Mouse (Mus musculus): ENCODE results near the gene Map3k1. TPM values are rescaled to one million over a fixed set of nuclear protein-coding genes. Genes with fewer than 3 reads are reported as not detected.
A peak's percentile ranks its signal among the peaks of the same experiment; 100 is the strongest.

Gene Map3k1
- total RNA-seq, 2 experiments from 2014 or later = 25.9 to 27.9 TPM

DNA sequence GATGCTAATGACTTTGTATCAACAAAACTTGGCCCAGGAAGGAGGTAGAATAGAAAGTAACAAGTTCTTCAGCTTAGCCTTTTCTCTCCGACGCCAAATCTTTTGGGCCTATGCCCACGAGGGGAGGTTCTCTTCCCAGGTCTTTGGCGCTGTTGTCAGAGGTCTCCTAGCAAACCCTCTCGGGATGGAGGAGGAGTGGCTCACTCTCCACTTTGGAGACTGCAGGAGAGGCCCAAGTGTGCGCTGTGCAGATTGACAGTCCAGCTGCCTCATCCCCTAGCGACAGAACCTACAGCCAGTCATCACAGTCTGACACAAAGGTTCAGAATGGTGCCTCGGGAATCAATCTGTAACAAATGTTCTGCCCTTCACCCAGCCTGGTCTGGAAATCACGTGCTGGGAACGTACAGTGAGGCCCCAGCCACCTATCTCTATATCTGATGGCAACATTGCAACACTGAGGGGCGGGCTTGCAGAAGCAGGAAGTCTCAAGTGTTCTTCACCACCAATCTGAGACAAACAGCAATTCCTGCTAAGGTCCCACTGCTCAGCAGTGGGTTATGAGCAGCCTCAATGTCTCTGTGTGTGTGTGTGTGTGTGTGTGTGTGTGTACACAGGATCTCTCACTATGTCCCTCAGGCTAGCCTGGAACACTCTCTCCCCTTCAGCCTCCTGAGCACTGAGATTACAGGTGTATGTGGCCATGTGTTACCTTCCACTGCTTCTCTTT is 12.4 kb downstream of the Map3k1 start:
- intact Hi-C loops (cut with DNase I) = no loop called here
- DNase-seq = peak; percentile 46 to 47

DNA sequence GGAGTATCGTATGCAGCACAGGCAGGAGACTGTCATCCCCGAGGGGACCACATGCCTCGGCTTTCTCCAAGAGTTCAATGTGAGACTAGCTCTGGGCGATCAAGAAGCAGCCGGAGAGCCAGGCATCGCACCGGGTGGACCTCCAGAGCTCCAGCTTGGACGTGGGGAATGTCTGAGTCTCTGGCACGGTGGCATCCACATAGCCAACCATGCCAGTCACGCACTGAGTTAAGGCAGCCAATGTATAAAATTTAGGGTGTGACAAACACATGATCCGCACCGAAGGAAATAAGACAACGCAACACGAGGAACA is 15.9 kb downstream of the Map3k1 start:
- intact Hi-C loops (cut with DNase I) = loop anchor here (1.0 to 5.0 kb wide), 2 partner anchors 15 to 159 kb away; partner anchors contain the start of gene Map3k1
- no peak for DNase-seq

DNA sequence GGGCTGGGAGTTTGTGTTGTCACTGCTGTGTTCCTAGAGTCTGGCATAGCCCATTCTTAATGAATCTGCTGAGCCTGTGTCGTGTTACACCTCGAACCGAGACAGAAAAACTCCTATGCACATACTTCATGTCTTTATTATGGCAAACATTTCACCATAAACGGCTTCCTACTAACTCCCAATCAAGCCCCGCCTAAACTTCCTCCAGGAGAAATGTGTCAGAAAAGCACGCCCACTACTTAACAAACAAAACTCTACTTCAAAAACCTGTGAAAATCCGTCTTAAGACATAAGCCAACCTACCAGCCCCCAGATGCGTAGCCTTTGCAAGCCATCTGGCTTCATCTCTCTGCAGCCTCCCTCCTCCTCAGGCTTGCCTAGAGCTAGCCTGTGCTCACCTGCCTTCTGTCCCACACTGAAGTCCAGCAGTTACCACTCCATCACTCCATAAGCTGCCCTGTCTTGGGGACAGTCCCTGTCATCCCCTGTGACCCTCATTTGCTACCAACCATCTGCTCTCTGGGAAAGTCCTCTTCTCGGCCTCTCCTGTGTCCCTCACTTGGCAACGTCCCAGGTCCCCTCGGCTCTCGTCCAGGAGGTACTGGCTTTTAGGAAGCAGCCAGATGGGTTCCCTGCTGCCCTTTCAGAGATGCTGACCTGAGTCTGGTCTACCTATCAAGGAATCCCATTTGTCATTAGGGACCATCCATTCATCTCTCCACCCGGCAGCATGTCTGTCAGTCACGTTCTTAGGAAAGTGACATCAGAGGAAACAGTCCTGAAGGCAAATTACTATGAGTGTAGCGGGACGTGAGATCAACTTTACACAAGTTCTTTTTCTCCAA is 16.4 kb downstream of the Map3k1 start:
- DNase-seq = peak; percentile 57 to 70
- intact Hi-C loops (cut with DNase I) = loop anchor here (1.0 to 5.0 kb wide), 2 partner anchors 16 to 160 kb away; partner anchors contain the start of gene Map3k1

DNA sequence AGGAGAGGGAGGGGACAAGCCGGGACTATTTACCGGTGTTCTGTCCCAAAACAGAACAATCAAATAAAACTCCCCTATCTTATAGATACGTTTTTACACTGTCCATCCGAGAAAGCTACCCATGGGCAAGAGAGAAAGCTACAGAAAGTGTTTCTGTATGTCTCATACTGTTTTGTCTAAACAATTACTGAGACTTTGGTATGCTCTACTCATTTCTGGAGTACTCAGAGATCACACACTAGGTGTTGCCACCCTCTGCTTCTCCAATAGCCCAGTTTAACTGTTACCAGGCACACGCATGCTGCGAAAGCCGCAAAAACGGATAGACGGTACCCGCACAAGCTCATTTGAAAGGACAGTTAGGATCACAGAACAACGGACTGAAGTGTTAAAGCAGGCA is 17.2 kb downstream of the Map3k1 start:
- no peak for DNase-seq
- intact Hi-C loops (cut with DNase I) = loop anchor here (5.0 kb wide), 1 partner anchor 161 kb away; no protein-coding TSS in a partner anchor

DNA sequence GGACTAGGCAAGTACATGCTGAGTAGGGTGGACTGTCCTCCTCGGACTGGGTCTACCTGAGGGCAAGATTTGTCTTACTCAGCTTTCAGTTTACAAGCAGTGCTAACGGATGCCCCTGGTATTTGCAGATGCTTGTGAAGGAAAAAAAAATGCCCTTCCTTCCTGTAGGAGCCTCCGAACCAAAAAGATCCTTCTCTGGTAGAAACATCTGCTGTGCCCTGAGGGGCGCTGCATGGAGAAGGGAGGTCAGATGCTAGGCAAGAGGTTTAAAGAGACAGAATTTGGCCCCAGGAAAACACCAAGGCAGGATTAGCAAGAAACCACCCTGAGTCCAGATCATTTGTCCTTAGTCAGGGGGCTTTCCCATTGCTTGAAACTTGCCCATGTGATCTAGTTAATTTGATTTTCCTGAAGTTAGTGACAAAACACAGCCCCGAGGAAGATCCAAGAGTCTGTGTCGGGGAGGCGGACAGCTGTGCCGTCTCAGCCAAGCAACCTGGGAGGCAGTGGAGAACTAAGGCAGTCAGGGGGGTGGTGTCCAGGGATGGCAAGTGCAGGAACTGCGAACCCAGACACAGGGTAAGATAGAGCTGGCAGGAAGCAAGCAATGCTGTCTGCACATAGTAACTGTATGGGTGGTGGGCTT is 19.2 kb downstream of the Map3k1 start:
- intact Hi-C loops (cut with DNase I) = loop anchor here (5.0 kb wide), 2 partner anchors 163 to 293 kb away; no protein-coding TSS in a partner anchor
- no peak for DNase-seq

DNA sequence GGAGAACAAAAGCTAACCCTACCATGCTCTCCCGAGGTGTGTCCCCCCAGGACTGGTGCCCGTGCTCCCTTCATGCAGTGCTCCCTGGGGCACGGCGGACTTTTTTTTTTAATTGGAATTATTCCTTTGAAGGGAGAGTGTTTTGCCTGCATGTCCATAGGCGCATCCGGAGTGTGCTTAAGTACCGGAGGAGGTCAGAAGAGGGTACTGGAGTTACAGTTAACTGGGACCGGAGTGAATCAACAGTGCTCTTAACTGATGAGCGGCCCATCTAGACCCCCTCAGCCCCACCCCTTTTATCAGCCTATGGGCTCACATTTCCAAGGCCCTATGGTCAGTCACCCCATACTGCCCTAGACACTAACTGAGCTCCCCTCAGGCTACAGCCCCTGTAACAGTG is 19.9 kb downstream of the Map3k1 start:
- intact Hi-C loops (cut with DNase I) = loop anchor here (1.0 to 5.0 kb wide), 3 partner anchors 293 to 470 kb away; no protein-coding TSS in a partner anchor
- no peak for DNase-seq

DNA sequence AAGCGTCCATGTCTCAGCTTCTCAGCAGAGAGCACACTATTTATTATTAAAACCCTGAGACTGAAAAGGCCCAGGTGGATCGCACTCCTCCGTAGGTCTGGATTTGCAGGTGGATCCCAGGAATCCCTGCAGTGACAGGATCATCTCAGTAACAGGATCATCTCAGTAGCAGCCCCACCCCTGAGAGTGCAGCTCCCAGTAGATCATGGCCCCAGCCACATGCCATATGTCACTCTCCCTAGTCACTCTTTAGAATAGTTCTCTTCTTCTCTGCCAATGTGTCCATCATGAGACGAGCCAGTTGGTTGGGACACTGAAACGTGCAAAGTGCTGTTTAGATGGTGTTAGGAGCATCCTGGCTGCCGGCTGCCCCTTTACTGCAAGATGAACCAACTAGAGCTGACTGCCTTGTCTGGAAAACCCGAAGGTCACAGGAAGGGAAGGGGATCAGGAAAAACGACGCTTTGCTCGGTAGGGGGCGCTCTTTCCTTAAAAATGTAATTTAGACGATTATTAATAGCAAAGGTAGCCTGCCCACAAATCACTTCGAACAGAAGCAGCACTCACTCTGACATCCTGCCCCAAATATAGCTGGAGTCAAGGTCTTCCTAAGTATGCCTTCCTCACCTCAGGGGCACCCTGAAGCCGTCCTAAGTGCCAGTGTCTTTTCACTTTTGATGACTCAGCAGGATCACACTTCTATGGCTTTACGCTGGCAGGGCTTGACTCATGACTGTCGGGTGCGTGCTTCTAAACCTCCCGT is 20.8 kb downstream of the Map3k1 start:
- intact Hi-C loops (cut with DNase I) = loop anchor here (1.0 to 5.0 kb wide), 3 partner anchors 294 to 471 kb away; no protein-coding TSS in a partner anchor
- peak; percentile 88 for DNase-seq

DNA sequence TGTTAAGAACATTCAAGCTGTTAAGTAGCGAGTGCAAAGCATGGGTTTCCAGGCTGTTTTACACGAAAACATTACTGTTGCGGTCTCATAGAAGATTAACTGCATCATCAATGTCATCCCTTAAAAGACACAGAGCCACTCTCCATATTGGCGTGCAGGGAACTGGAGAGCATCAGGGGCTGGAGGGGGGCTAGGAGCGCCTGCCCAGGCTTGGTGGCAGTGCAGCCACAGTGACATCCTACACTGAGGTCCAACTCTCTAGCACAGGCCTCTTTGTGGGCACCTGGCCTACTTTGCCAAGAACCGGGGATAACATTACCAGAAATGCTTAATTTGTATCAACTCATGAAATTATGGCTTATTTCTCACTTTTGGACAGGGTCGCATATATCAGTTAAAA is 22.2 kb downstream of the Map3k1 start:
- DNase-seq = no peak
- intact Hi-C loops (cut with DNase I) = loop anchor here (5.0 kb wide), 1 partner anchor 296 kb away; no protein-coding TSS in a partner anchor

DNA sequence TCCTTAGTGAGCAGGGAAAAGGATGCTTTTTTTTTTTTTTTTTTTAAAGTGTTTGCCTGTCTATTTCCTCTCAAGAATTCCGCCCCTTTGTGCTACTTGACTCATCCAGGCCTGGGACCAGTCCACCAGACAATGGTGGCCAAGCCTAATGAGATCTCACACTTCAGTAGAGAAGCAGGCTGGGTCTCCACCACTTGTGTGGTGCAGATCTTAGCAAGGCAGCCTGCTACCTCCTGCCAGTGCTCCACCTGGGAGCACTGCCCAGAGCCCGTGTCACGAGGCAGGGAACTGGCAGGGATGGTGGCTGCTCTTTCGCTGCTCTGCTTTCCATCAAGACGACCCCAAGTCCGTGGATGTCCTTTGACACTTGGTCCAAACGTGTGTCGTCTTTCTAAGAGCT is 25.3 kb downstream of the Map3k1 start:
- intact Hi-C loops (cut with DNase I) = no loop called here
- no peak for DNase-seq

DNA sequence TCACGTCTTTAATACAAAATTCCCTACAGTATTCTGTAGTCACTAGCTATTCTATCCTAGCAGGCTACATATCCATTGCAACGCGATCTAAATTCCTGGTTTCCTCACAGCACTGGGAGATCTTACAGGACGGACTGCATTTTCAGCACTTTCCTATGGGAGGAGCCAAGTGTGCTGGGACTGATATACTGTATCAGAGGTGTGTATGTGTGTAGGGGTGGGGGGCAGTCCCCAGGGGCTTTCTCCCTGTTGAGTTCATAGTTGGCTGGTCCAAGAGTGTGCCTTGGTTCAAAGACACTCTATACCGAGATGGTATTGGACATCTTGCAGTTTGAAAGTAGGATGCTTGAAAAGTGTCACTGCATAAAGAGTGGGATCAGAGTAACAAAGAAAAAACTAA is 29.3 kb downstream of the Map3k1 start:
- DNase-seq = no peak
- intact Hi-C loops (cut with DNase I) = loop anchor here (10.0 kb wide), 1 partner anchor 725 kb away; no protein-coding TSS in a partner anchor

DNA sequence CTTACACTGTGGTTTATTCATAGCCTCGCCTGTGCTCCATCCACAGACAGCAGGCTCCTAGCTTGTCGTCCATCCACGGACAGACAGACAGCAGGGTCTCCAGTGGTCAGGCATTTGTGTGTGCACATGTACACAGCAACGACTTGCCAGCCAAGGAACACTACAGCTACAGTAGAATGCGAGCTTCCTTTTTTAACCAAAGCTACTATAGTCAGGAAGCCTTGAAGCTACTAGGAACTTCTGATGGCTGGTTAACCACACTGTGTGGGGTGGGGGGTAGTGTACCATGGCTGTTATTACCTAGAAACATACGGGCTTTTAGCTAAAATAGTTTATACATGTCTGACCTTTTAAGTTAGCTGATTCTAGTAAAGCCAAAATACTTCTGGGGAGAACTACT is 30.2 kb downstream of the Map3k1 start:
- intact Hi-C loops (cut with DNase I) = loop anchor here (10.0 kb wide), 1 partner anchor 726 kb away; no protein-coding TSS in a partner anchor
- no peak for DNase-seq

DNA sequence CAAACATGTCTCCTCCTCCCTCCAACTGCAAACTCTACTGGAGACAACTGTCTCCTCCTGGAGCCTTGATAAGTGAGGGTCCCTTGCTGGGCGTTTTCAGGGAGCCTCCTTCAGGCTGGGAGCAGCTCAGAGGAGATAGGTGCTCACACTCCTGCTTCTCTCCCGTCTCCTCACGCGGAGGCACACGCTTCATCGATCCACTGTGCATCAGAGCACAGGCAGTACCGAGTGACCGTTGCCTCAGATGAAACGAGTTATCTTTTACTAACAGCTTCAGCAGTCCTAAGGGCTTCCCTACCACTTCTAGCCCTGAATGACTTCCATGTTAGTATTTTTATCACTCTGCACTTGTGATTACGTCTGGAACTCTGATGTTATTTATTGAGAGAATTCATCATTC is 30.9 kb downstream of the Map3k1 start:
- DNase-seq = no peak
- intact Hi-C loops (cut with DNase I) = loop anchor here (10.0 kb wide), 1 partner anchor 727 kb away; no protein-coding TSS in a partner anchor

DNA sequence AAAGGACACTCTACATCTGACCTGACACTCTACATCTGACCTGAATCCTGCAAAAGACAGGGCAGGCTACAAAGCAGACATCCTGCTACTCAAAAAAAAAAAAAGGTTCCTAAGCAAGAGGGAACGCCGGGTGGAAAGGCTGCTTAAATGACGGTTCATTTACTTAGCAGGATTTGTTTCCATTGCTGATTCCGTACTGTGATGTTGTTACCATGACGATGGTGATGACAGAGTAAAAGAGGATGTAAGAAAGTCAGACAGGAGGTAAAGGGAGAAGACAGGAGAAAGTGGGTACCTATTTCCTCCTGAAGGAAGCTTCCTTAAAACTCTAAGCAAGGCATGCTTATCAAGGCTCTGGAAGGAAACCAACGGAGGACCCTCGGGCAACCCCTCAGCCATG is 31.6 kb downstream of the Map3k1 start:
- intact Hi-C loops (cut with DNase I) = loop anchor here (10.0 kb wide), 1 partner anchor 728 kb away; no protein-coding TSS in a partner anchor
- no peak for DNase-seq

DNA sequence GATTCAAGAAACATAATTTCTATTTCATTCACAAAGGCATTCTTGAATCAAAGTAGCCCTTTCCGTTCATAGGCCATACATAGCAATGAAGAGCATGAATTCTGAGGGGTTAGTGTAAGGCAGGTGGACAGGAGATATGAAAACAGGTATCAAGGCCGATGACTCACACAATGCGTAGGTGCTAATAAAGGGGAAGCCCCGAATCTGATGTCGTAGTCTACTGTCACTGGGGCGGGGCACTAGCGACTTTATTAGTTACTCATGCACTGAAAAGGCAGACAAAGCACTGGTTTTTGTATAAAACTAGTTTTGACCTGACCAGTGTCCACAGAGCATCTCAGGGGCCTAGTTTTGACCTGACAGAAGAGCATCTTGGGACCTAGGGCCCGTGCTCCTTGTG is 36.7 kb downstream of the Map3k1 start:
- intact Hi-C loops (cut with DNase I) = loop anchor here (10.0 kb wide), 1 partner anchor 733 kb away; no protein-coding TSS in a partner anchor
- no peak for DNase-seq

DNA sequence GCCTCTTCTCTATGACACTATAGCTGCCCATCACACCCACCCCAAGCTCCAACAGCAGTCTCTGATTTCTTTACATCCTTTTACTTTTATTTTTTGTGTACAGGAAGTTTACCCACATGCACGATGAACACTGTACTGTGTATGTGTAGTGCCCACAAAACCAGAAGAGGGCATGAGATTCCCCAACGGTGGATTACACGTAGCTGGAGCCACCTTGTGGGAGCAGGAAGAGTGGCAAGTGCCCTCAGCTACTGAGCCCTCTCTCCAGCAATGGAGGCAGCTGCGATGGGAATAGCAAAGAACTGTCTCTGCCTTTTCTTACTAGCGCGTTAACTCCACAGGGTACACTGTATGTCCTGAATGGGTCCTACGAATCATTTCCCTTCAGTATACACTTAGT is 37.6 kb downstream of the Map3k1 start:
- peak in 1 of 2 experiments; percentile 22 for DNase-seq
- intact Hi-C loops (cut with DNase I) = loop anchor here (10.0 kb wide), 1 partner anchor 734 kb away; no protein-coding TSS in a partner anchor

DNA sequence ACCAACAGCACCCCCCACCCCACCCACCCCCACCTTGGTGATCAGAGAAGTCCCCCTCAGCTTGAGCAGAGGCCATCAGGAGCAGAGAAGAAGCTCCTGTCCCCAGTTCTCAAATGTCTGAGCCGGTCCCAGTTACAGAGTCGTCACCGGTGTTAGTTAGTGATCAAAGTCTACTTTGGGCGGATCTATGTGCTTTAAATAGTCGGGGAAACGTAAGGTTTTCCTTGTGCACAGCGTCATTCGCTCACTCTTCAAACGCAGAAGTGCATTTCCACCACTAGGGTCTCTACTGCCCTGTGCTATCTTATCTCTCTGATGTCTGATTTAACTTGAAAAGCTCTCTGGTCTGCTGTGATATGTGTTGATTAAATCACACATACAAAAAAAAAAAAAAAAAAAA is 38.0 kb downstream of the Map3k1 start:
- intact Hi-C loops (cut with DNase I) = loop anchor here (10.0 kb wide), 1 partner anchor 734 kb away; no protein-coding TSS in a partner anchor
- DNase-seq = no peak

DNA sequence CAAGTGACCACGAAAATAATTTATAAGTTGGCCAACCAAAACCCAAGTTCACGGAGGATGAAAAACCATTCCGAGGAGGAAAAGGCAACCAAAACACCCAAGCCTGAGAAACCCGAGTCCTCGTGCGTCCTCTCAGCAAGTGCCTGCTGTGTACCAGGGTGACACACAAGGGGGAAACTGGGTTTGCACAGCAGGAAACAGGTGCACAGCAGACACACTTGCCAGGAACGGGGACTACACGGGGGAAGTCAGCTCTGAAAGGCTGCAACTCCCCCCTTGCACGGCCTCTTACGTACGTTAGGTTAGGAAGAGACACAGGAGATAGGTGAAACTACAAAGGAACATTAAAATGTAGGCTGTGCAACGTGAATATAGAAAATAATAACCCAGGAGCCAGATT is 46.3 kb downstream of the Map3k1 start:
- intact Hi-C loops (cut with DNase I) = no loop called here

DNA sequence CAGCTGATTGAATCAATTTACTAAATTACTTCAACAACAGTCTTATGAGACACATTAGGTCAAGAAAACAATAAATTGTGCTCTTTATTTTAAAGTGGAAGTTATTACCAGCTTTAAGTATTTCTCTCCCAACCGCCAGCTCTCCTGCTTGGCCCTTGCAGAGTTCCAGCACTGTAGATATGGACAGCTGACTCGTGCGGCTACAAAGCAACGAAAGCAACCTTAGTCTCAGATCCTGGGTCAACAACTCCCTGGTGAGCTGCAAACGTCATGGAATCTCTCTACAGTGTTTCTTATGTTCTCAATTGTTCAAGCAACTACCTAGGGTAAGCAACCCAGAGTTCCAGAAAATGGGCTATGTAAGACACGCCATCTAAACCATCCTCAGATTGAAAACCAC is 51.8 kb downstream of the Map3k1 start:
- no peak for DNase-seq
- intact Hi-C loops (cut with DNase I) = no loop called here

More for the DNA sequence above, 46.3 kb downstream of the Map3k1 start:
- no peak for DNase-seq

DNA sequence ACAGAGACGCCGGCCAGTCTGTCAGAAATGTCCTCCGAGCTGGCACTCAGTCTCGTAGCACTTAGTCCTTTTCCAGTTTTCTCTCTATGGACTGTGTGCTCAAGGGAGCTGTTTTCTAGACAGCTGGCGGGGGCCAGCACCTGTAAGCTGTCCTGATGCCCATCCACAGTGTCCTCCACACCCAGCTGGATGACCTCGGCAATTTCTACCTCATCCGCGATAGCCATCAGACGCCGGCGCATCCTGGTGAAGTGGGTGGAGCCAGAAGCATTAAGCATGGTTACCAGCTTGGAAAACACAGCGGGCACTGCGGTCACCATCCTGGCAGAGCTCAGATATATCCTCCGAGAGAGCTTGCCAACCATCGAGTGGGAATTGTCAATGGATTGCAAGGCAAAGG is 52.9 kb downstream of the Map3k1 start:
- intact Hi-C loops (cut with DNase I) = no loop called here
- no peak for DNase-seq

DNA sequence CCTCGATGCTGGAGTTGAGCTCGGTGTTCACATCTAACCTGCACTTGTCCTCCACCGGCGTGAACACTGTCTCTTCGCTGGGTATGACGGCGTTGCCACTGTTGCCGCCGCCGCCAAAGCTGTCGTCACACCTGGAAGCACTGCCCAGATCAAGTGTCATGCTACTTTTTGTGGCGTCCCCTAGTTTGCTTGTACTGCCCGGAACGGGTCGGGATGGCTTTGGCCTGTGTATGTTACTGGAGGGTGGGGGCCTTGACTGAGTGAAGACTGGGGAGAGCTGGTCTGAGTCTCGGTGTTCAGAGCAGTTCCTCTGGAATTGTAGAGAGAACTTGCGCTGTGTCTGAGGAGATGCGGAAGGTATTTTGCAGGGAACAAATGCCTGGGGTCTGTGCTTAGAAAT is 53.4 kb downstream of the Map3k1 start:
- intact Hi-C loops (cut with DNase I) = no loop called here
- DNase-seq = no peak

Measured in heart, postnatal 36 days (tissue).